Mouse (Mus musculus) T-helper 17 cell (primary cell): ENCODE results near the gene Rnf169.
"Not testable (repeated sequence)": the region's sequence is repeated elsewhere in the genome, so short reads cannot be mapped to it uniquely, and the experiment has no call there.

ENCODE experiments used
- in situ Hi-C, 2 experiments: fragments of 300-600 bp; cut with MboI, MseI; formaldehyde crosslinking; loops; 1 replicate in 1 of 2; 2 replicates in 1 of 2; pipeline ENCODE4 v1.15.1; 2025; ENCODE audit warnings: high pct_unique_total_duplicates in 2 of 2

Gene Rnf169

DNA sequence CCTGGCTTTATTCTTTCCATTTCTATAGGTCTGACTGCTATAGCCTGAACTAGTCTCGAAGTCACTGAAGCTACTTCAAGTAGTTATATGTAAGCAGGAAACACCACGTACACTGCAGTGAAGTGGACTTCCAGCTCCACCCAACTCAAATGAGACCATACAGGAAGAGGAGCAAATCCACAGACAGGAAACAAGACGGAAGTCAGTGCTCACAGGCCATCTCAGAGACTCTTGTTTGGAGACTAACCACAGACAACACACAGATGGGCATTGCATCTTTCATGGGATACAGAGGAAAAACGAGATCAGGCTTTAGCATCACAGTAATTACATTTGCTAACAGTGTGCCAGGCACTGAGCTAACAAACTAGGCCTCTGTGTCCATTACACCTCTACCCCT, 33.9 kb downstream of the Rnf169 start:
- in situ Hi-C loops: no loop called here

DNA sequence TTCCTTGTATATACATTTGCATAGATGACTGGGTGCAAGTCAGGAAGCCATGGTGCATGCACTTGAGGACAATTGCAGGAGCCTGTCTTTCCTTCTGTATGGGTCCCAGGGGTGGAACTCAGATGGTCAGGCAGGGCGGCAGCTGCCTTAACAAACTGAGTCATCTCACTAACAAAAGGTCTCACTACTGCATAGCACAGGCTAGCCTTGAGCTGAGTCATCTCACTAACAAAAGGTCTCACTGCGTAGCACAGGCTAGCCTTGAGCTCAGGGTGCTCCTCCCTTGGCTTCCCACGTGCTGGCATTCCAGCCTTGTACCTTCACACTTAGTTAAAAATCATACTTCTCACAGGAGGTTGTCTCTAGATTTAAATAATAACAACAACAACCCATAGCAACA, 34.3 kb downstream of the Rnf169 start:
- in situ Hi-C loops: no loop called here

DNA sequence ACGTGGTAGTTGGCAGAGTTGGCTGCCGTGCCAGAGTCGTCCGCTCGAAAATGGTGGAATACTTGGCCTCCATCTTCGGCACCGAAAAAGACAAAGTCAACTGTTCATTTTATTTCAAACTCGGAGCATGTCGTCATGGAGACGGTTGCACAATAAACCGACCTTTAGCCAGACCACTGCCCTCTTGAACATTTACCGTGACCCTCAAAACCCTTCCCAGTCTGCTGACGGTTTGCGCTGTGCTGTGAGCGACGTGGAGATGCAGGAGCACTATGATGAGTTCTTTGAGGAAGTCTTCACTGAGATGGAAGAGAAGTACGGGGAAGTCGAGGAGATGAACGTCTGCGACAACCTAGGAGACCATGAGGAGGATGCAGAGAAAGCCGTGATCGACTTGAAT, 35.2 kb downstream of the Rnf169 start:
- in situ Hi-C loops: not testable (repeated sequence)

- in situ Hi-C loops: no loop called here
Measured at GRCm38 (mm10) chr7:99944520-99944919, 35.7 kb downstream of the Rnf169 start.

DNA sequence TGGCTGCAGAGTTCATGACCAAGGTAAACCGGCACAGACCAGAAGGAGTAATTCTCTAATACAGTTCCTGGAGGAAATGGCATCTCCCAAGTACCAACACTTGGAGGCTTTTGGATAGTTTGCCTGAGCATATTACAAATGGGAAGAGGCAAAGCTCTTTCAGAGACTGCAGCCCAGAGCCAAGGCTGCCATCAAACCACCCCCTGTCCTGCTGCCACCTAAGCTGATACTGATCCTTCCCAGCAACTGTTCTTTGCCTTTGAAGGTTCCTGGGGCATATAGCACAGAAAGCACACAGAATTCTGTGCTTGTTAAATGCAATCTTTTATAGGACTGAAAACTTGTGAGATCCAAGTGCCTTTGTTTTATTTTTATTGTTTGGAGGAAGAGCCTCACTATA, 39.6 kb downstream of the Rnf169 start:
- in situ Hi-C loops: no loop called here

GRCm38 (mm10) chr7:99935758-99936157, 44.5 kb downstream of the Rnf169 start:
- in situ Hi-C loops: no loop called here

GRCm38 (mm10) chr7:99926916-99927714, 53.1 kb downstream of the Rnf169 start:
- in situ Hi-C loops: no loop called here

DNA sequence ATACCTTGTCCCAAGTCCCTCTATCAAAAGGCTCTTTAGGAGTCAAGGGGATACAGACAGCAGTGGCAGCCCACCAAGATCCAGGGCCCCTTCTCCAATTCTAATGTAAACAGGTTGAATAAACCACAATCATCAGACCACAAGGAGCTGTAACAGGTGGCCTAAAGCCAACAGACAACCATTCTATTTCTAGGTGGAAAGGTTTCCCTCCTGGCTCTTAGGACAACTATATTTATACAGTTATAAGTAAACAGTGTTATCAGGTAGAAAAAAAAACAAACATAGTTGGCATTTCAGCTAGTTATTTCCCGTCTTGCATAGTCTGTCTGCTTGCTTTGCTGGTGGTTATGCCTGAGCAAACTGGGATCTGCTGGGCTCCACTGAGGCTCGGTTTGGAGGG, 59.8 kb downstream of the Rnf169 start:
- in situ Hi-C loops: no loop called here

GRCm38 (mm10) chr7:99919971-99920370, 60.3 kb downstream of the Rnf169 start:
- in situ Hi-C loops: no loop called here

DNA sequence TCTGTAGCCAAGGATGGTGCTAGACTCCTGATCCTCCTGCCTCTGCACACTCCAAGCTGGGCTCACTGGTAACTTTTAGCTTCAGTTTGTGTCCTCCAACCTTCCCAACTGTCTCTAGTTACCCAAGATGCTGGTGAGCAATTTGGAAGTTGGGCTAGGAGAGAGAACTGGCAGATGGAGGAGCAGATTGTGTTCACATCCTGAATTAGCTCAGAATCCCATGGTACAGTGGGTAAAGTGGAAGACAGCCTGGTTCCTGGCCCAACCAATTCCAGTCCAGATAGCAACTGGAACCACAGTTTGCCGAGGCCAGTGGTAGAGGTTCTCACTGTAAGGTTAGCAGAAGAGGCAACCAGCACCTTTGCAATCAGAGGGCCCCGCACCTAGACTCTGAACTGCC, 61.1 kb downstream of the Rnf169 start:
- in situ Hi-C loops: no loop called here

- in situ Hi-C loops: no loop called here
Measured at GRCm38 (mm10) chr7:99917320-99917844, 62.9 kb downstream of the Rnf169 start.

- in situ Hi-C loops: no loop called here
Measured at GRCm38 (mm10) chr7:99916741-99917319, 63.4 kb downstream of the Rnf169 start.

DNA sequence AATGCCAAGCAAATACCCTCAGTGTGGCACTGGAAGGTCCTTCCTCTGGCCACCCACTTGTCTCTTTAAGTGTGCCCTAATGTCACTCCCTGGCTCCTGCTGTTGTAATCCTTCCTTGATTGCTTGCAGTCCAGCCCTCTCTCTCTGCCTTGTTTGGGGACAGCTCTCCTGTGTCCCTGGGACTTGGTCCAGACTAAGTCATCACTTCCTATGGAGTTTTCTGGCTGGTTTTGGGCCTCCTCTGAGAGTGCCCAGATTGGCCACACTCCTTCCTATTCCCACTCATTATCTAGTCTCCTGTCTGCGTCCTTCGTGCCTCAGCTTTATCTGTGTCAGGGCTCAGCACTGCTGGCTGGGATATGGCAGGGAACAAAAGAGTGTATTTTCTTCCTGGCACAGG, 64.7 kb downstream of the Rnf169 start:
- in situ Hi-C loops: no loop called here

DNA sequence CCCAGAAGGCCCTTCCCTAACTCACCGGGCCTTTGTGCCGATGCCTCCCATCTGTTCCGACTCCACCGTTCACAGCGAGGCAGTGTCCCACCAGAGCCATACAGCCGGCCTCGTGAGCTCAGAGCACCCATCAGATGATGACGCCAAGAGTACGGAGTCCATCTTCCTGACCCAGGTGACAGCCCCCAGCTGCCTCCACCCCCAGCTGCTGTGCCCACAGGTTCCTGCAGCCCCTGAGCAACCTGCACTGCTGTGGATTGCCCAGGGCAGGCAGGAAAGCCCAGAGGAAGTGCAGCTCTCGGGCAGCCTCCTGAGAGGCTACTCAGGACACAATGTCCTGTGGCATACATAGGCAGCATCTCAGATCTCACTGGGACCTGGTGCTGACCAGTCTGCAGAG, 65.9 kb downstream of the Rnf169 start:
- in situ Hi-C loops: no loop called here

- in situ Hi-C loops: no loop called here
Measured at GRCm38 (mm10) chr7:99911038-99911437, 69.2 kb downstream of the Rnf169 start.

GRCm38 (mm10) chr7:99907463-99907862, 72.8 kb downstream of the Rnf169 start:
- in situ Hi-C loops: loop anchor here in 1 of 2 experiments (10.0 kb wide), 1 partner anchor 1647 kb away; no protein-coding TSS in a partner anchor

DNA sequence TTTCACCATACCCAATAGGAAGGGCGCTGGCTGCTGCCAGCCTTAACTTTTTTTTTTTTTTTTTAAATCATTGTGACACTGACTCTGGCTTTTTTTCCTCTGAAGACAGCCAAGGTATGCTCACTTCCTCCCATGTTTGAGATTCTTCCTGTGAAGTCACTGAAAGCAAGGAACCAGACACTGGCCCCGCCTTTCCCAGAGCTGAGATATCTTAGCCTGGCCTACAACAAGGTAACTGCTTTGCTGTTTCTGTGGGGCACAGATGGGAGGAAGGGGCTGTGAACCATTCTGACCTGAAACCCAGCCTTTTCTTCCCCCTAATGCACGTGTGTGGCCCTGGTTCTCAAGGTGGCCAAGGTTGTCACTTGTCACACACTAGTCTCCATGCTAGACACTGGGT, 73.9 kb downstream of the Rnf169 start:
- in situ Hi-C loops: loop anchor here in 1 of 2 experiments (10.0 kb wide), 1 partner anchor 1648 kb away; no protein-coding TSS in a partner anchor

GRCm38 (mm10) chr7:99904421-99905005, 75.7 kb downstream of the Rnf169 start:
- in situ Hi-C loops: loop anchor here in 1 of 2 experiments (10.0 kb wide), 1 partner anchor 1650 kb away; no protein-coding TSS in a partner anchor

GRCm38 (mm10) chr7:99902918-99903665, 77.2 kb downstream of the Rnf169 start:
- in situ Hi-C loops: loop anchor here in 1 of 2 experiments (10.0 kb wide), 1 partner anchor 1652 kb away; no protein-coding TSS in a partner anchor

DNA sequence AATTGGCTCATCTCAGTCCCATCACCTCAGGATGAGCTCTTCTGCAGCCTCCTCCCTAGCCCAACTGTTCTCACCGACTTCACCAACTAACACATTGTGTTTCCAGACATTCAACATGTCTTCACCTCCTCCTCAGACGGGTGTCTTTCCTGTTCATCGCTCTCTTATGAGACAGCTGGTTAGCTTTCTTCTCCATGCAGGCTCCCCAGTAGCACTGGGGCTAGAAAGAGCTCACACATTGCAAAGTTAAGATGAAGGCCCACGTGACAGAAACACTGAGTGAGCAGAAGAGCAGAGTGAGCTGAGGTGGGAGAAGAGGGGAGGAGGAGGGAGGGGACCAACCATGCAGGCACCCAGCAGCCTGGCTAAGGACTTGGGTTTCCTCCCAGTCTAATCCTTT, 78.0 kb downstream of the Rnf169 start:
- in situ Hi-C loops: loop anchor here in 1 of 2 experiments (10.0 kb wide), 1 partner anchor 1653 kb away; no protein-coding TSS in a partner anchor

- in situ Hi-C loops: loop anchor here in 1 of 2 experiments (25.0 kb wide), 1 partner anchor 235 kb away; no protein-coding TSS in a partner anchor
Measured at GRCm38 (mm10) chr7:99896905-99897304, 83.3 kb downstream of the Rnf169 start.
